Mouse (Mus musculus) embryonic fibroblast, embryonic 13.5 days (primary cell): ENCODE measurements around the gene Gpc2. TPM values are rescaled to one million over a fixed set of nuclear protein-coding genes. Genes with fewer than 3 reads are reported as not detected.
A peak's percentile ranks its signal among the peaks of the same experiment; 100 is the strongest.

Experiments used
- H3K27ac ChIP-seq: 2 replicates; pipeline ENCODE4 v1.5.1; 2012; ENCODE audit warnings: low read length, control low read depth, inconsistent platforms; ENCODE audit not compliant: insufficient read depth
- H3K4me1 ChIP-seq: 2 replicates; pipeline ENCODE4 v1.6.1; 2011; ENCODE audit warnings: low read length; ENCODE audit not compliant: control insufficient read depth, insufficient read depth
- H3K4me3 ChIP-seq: 2 replicates; pipeline ENCODE4 v1.5.1; 2011; ENCODE audit warnings: mild to moderate bottlenecking, control low read depth, low read length; ENCODE audit not compliant: insufficient read depth
- CTCF ChIP-seq: IDR thresholded peaks from 2 replicates; pipeline ENCODE4 v1.5.1; 2011; ENCODE audit warnings: mild to moderate bottlenecking, control low read depth, low read length, moderate library complexity, borderline replicate concordance; ENCODE audit not compliant: insufficient read depth
- POLR2A ChIP-seq: IDR thresholded peaks from 2 replicates; pipeline ENCODE4 v1.6.1; 2011; ENCODE audit warnings: low read depth, mild to moderate bottlenecking, control low read depth, low read length, moderate library complexity
- polyA plus RNA-seq: library from polyadenylated mRNA; stranded (reverse); fragments of >200 nt; gene quantifications from 2 replicates; pipeline ENCODE4 v1.2.4, GENCODE M21; 2011; ENCODE audit warnings: low read depth; ENCODE audit not compliant: missing spikeins, insufficient read length

The Gpc2 gene
- polyA plus RNA-seq, 1 experiment = 20.1 TPM

GRCm38 (mm10) chr5:138256094-138256467 is 23.7 kb downstream of the Gpc2 start:
- Histone ChIP-seq H3K27ac (no peak overlapping the region), H3K4me3 (peak overlapping the region; percentile 71), H3K4me1 (peaks cover 2% of the 10 kb centered on the region; the same call in 1 of the 2 replicates)
- TF ChIP-seq POLR2A = no peak
- TF ChIP-seq CTCF = no peak

GRCm38 (mm10) chr5:138255353-138256093 is 24.3 kb downstream of the Gpc2 start, which contains the start of gene Lamtor4:
TSS of gene Lamtor4 (plus strand) at chr5:138255482.
- 0 out of 2 replicates have a peak within 1 kb of the TSS, but pooled peaks have one; percentile 22 for H3K27ac ChIP-seq
- peak within 1 kb of the TSS; percentile 71 for H3K4me3 ChIP-seq
- TF ChIP-seq POLR2A (peak; percentile 84), CTCF (no peak)
- peaks cover 2% of the 10 kb centered on the region; the same call in 1 of the 2 replicates for H3K4me1 ChIP-seq

- peaks cover 2% of the 10 kb centered on the region; the same call in 1 of the 2 replicates for H3K4me1 ChIP-seq
- no peak overlapping the region for H3K27ac ChIP-seq
- TF ChIP-seq CTCF (no peak), POLR2A (no peak)
- no peak overlapping the region for H3K4me3 ChIP-seq
Observed at GRCm38 (mm10) chr5:138253061-138253460, 26.7 kb downstream of the Gpc2 start.

- H3K4me1 ChIP-seq = no peaks in the 10 kb centered on the region
- no peak overlapping the region for H3K4me3 ChIP-seq
- no peak overlapping the region for H3K27ac ChIP-seq
- TF ChIP-seq POLR2A = no peak
- TF ChIP-seq CTCF = no peak
Observed at GRCm38 (mm10) chr5:138251144-138251543, 28.7 kb downstream of the Gpc2 start.

- H3K4me1 ChIP-seq = no peaks in the 10 kb centered on the region
- TF ChIP-seq POLR2A = no peak
- TF ChIP-seq CTCF = no peak
- no peak overlapping the region for H3K4me3 ChIP-seq
- H3K27ac ChIP-seq = no peak overlapping the region
Observed at GRCm38 (mm10) chr5:138241511-138241910, 38.3 kb downstream of the Gpc2 start.

- no peak for TF ChIP-seq CTCF
- TF ChIP-seq POLR2A = no peak
Observed at GRCm38 (mm10) chr5:138234224-138234623, 45.6 kb downstream of the Gpc2 start.

GRCm38 (mm10) chr5:138233778-138234177 is 46.0 kb downstream of the Gpc2 start:
- Histone ChIP-seq H3K27ac (no peak overlapping the region), H3K4me1 (no peaks in the 10 kb centered on the region), H3K4me3 (no peak overlapping the region)
- TF ChIP-seq CTCF (no peak), POLR2A (no peak)

More at GRCm38 (mm10) chr5:138234224-138234623, 45.6 kb downstream of the Gpc2 start:
- no peaks in the 10 kb centered on the region for H3K4me1 ChIP-seq
- H3K4me3 ChIP-seq = no peak overlapping the region
- H3K27ac ChIP-seq = no peak overlapping the region

GRCm38 (mm10) chr5:138229511-138229910 is 50.3 kb downstream of the Gpc2 start:
- no peak overlapping the region for H3K4me3 ChIP-seq
- no peaks in the 10 kb centered on the region for H3K4me1 ChIP-seq
- no peak overlapping the region for H3K27ac ChIP-seq
- TF ChIP-seq CTCF = no peak

GRCm38 (mm10) chr5:138228026-138228425 is 51.8 kb downstream of the Gpc2 start:
- no peak overlapping the region for H3K27ac ChIP-seq
- TF ChIP-seq POLR2A = no peak
- TF ChIP-seq CTCF = peak; percentile 22; the same call in 1 of the 2 replicates
- H3K4me3 ChIP-seq = no peak overlapping the region
- H3K4me1 ChIP-seq = no peaks in the 10 kb centered on the region

- TF ChIP-seq CTCF = no peak
- Histone ChIP-seq H3K4me3 (no peak overlapping the region), H3K4me1 (no peaks in the 10 kb centered on the region), H3K27ac (no peak overlapping the region)
Observed at GRCm38 (mm10) chr5:138227367-138227766, 52.4 kb downstream of the Gpc2 start.
